Mouse (Mus musculus) limb, embryonic 15.5 days (tissue): ENCODE results near the gene C2. TPM values are rescaled to one million over a fixed set of nuclear protein-coding genes. Genes with fewer than 3 reads are reported as not detected.
"Not testable (repeated sequence)": the region's sequence is repeated elsewhere in the genome, so short reads cannot be mapped to it uniquely, and the experiment has no call there.

Experiments
- ATAC-seq: fragments of 200-750 bp; cut with Nextera tagmentation; 2 replicates; pipeline ENCODE4 v1.8.0; 2017; ENCODE audit warnings: low read depth, moderate TSS enrichment; ENCODE audit not compliant: insufficient number of reproducible peaks, low FRiP score, low TSS enrichment
- H3K27ac ChIP-seq: fragments of 300-500 bp; sonication (generic); 2 replicates; pipeline ENCODE4 v1.5.1; 2015; ENCODE audit warnings: moderate library complexity, mild to moderate bottlenecking, inconsistent platforms
- H3K27me3 ChIP-seq: fragments of 300-500 bp; sonication (generic); 2 replicates; pipeline ENCODE4 v1.6.1; 2015; ENCODE audit warnings: inconsistent platforms
- H3K36me3 ChIP-seq: fragments of 300-500 bp; sonication (generic); 2 replicates; pipeline ENCODE4 v1.6.1; 2015; ENCODE audit warnings: inconsistent platforms
- H3K4me1 ChIP-seq: fragments of 300-500 bp; sonication (generic); 2 replicates; pipeline ENCODE4 v1.6.1; 2015; ENCODE audit warnings: inconsistent platforms
- H3K4me2 ChIP-seq: fragments of 300-500 bp; sonication (generic); 2 replicates; pipeline ENCODE4 v1.6.1; 2015; ENCODE audit warnings: mild to moderate bottlenecking, inconsistent platforms
- H3K4me3 ChIP-seq: fragments of 300-500 bp; sonication (generic); 2 replicates; pipeline ENCODE4 v1.5.1; 2015; ENCODE audit warnings: mild to moderate bottlenecking, inconsistent platforms
- H3K9ac ChIP-seq: fragments of 300-500 bp; sonication (generic); 2 replicates; pipeline ENCODE4 v1.6.1; 2015; ENCODE audit warnings: inconsistent platforms
- H3K9me3 ChIP-seq: fragments of 300-500 bp; sonication (generic); 2 replicates; pipeline ENCODE4 v1.6.1; 2016; ENCODE audit warnings: inconsistent platforms
- WGBS: fragments of 180-500 bp; shearing (Covaris S2); methylation state at CpG from one replicate; pipeline ENCODE4 v1.1.7; 2015; 5-methylcytosine and 5-hydroxymethylcytosine counted together
- polyA plus RNA-seq: library from polyadenylated mRNA; unstranded; fragments of >200 nt; fragmentation: Nextera tagmentation; extraction: Ambion mirVana; gene quantifications from 2 replicates; pipeline ENCODE4 v1.2.1, GENCODE M21; 2015

C2 gene
- polyA plus RNA-seq, 1 experiment from 2014 or later, result 5.2 TPM

DNA sequence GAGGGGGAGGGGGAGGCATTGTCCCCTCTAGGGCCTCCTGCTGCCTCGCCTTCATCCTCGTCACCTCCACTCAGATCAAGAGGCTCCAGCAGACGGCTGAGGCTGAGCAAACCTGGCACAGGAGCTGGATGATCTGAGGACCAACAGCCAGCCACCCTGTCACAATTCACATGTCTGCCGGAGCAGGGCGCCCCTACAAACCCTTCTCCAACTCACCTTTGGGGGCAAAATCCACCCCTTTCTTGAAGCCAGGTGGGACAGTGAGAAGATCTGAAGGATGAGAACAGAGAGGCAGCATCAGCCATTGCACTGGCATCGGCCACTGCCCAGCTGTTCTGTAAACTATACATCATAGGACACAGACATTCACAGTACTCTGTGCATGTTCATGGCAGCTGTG, 50.9 kb downstream of the C2 start:
- Histone ChIP-seq H3K27ac (no peak overlapping the region), H3K9me3 (no peaks in the 10 kb centered on the region), H3K4me1 (peaks cover 21% of the 10 kb centered on the region), H3K4me2 (no peak overlapping the region), H3K36me3 (peaks cover 60% of the 10 kb centered on the region), H3K4me3 (no peak overlapping the region), H3K9ac (no peak overlapping the region), H3K27me3 (no peaks in the 10 kb centered on the region)
- ATAC-seq, result no peak
- 90% methylated on average over 6 of the region's 6 CpGs for WGBS

DNA sequence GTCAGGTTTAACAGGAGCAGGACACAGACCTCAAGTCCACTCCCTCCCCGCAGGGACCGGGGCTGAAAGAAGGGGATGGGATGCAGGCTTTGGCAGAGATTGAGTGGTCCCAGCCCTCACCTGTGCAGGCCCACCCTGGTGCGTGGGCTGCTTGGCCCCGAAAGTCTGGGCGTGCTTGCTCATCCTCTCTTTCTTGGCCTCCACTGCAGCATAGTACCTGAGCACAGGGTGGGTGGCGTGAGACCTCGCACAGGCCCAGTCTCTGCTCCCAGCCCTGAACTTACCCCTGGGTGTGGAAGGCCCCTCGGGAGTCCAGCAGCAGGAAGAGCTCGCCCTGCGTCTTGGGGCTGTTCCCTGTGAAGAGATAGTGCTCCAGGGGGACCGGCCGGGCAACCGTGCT, 53.2 kb downstream of the C2 start:
- Histone ChIP-seq H3K9ac (no peak overlapping the region), H3K4me2 (no peak overlapping the region), H3K9me3 (no peaks in the 10 kb centered on the region), H3K27ac (no peak overlapping the region), H3K4me1 (peaks cover 6% of the 10 kb centered on the region), H3K27me3 (no peaks in the 10 kb centered on the region), H3K36me3 (peaks cover 82% of the 10 kb centered on the region), H3K4me3 (no peak overlapping the region)
- no peak for ATAC-seq
- WGBS, result 95% methylated on average over 13 of the region's 13 CpGs

DNA sequence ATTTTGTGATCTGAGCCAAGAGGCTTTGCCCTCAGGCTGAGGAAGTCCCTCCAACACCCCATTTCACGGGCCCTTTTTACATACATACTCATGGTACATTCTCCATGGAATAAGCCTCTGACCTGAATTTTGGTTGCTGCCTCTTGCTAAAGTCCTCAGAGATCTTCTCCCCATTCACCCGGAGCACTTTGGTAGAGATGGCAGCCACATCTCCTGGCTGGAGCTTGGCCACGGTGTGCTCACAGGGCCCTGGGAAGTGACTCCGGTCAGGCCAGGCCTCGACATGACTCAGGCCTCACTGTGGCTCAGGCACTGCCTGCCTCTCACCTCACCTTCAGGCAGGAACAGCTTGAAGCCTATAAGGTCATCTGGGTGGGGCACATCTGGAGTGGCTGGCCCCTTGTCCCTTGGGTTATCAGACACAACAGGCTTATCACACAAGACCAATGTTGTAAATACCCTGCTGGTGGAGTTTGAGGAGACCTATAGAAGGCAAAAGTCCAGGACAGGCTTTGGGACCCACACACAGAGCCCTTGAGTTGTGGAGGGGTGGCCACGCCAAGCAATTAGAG, 57.2 kb downstream of the C2 start:
- Histone ChIP-seq H3K36me3 (peaks cover 72% of the 10 kb centered on the region), H3K27me3 (no peaks in the 10 kb centered on the region), H3K9ac (no peak overlapping the region), H3K4me3 (no peak overlapping the region), H3K27ac (no peak overlapping the region), H3K9me3 (no peaks in the 10 kb centered on the region), H3K4me1 (peaks cover 24% of the 10 kb centered on the region), H3K4me2 (no peak overlapping the region)
- no peak for ATAC-seq
- 85% methylated on average over 6 of the region's 6 CpGs for WGBS

DNA sequence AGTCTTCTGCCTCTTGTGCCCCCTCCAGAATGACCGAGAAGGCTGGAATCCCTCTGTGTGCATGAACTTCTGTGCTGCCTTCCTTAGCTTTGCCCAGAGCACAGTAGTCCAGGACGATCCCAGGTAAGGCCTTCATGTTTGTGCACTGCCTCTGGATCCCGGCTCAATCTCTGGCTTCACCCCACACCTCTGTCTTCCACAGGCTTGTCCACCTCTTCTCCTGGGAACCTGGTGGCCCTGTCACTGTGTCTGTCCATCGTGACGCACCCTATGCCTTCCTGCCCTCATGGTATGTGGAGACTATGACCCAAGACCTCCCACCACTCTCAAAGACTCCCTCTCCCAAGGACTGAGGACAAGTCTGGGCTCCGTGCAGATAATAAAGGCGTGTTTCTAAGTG, 59.3 kb downstream of the C2 start:
- no peak overlapping the region for H3K9ac ChIP-seq
- no peak for ATAC-seq
- no peak overlapping the region for H3K4me3 ChIP-seq
- 0 out of 2 replicates have a peak overlapping the region, but pooled peaks have one; percentile 12 for H3K4me2 ChIP-seq
- H3K9me3 ChIP-seq, result no peaks in the 10 kb centered on the region
- peaks cover 28% of the 10 kb centered on the region for H3K4me1 ChIP-seq
- H3K36me3 ChIP-seq, result peaks cover 52% of the 10 kb centered on the region
- WGBS, result 91% methylated on average over 7 of the region's 7 CpGs
- no peak overlapping the region for H3K27ac ChIP-seq
- no peaks in the 10 kb centered on the region for H3K27me3 ChIP-seq

DNA sequence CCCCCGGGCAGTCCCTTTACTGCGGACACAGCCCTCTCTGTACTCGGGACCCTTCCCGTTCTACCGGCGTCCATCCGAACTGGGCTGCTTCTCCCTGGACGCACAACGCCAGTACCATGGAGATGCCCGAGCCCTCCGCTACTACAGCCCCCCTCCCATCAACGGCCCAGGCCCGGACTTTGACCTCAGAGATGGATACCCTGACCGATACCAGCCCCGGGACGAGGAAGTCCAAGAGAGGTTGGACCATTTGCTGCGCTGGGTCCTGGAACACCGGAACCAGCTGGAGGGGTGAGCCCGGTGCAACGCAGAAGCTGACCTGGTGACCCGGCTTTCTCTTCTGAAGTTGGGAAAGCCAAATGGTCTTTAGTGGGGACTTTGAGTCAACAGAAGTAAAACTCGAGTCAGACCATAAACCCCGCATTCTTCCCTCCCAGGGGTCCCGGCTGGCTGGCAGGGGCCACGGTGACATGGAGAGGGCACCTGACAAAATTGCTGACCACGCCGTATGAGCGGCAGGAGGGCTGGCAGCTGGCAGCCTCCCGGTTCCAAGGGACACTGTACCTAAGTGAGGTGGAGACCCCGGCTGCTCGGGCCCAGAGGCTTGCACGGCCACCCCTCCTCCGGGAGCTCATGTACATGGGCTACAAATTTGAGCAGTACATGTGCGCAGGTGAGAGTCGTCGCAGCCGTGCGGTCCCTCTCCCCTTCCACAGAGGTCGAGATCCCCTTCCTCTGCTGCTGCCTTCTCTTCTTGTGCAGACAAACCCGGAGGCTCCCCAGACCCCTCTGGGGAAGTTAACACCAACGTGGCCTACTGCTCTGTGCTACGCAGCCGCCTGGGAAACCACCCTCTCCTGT, 60.4 kb downstream of the C2 start:
- peak overlapping the region; percentile 70 for H3K9ac ChIP-seq
- H3K36me3 ChIP-seq, result peaks cover 51% of the 10 kb centered on the region
- peak overlapping the region; percentile 81 for H3K4me3 ChIP-seq
- ATAC-seq, result no peak
- WGBS, result 33% methylated on average over 43 of the region's 43 CpGs
- H3K4me2 ChIP-seq, result peak overlapping the region; percentile 97
- H3K9me3 ChIP-seq, result no peaks in the 10 kb centered on the region
- H3K27me3 ChIP-seq, result no peaks in the 10 kb centered on the region
- H3K4me1 ChIP-seq, result peaks cover 28% of the 10 kb centered on the region
- peak overlapping the region; percentile 83 for H3K27ac ChIP-seq

DNA sequence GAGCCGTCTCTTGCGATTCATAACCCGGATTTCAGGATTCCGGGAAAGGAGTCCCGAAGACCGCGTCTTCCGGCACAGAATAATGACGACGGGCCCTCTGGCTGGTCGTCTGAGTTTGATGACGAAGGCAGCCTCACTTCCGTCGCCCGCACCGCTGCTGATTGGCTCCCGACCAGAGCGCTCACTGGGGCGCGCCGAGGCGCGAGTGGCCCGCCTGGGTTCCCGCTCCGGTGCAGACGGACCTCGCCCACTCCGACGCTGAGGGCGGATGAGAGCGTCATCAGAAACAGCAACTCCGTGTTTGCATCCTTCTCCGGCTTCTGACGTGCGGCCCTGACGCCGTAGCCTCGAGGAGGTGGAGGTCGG, 61.2 kb downstream of the C2 start, which contains the start of the genes Stk19 and Dxo:
Stk19 (minus strand) TSS at position 90 of the 366 bp plus-strand sequence.
Dxo (plus strand) TSS at position 164 of the 366 bp plus-strand sequence.
- H3K4me3 ChIP-seq, result peak within 1 kb of the TSS; percentile 81
- WGBS, result 0% methylated on average over 40 of the region's 40 CpGs
- peaks cover 48% of the 10 kb centered on the region for H3K36me3 ChIP-seq
- H3K4me1 ChIP-seq, result peaks cover 28% of the 10 kb centered on the region
- ATAC-seq, result peak; percentile 87
- H3K4me2 ChIP-seq, result peak within 1 kb of the TSS; percentile 97
- H3K27me3 ChIP-seq, result no peaks in the 10 kb centered on the region
- H3K27ac ChIP-seq, result peak within 1 kb of the TSS; percentile 83
- H3K9ac ChIP-seq, result peak within 1 kb of the TSS; percentile 70
- no peaks in the 10 kb centered on the region for H3K9me3 ChIP-seq

DNA sequence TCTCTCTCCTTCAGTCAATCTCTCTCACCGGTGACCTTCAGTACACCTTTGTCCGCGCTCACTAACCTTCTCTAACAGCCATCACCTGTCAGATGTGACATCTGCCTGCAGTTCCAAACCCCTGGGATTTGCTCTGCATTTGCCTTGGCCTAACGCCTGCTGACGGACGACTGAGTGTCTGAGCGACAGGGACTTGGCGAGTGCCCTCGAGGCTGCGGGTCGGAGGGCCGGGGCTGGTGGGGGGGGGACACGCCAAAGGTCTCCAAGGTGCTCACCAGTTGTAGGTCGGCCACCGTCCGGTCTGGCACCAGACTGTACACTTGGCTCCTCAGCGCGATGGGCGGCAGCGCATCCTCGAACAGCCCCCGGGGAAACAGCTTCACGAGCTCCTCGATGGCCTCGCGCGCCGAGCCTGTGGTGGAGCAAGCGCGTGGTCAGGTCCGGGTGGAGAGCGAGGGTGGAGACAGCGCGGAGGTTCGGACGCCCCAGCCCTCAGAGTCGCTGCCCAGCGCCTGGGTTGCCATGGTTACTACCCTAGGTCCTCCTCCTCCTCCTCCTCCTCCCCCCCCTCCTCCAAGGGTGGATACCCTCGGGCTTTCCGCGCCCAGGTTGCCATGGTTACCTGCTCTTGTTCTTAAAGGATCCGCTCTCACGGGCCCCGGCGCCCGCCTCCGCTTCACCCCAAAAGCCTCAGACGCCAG, 61.8 kb downstream of the C2 start:
- no peaks in the 10 kb centered on the region for H3K9me3 ChIP-seq
- peak overlapping the region; percentile 83 for H3K27ac ChIP-seq
- H3K9ac ChIP-seq, result peak overlapping the region; percentile 70
- peak overlapping the region; percentile 81 for H3K4me3 ChIP-seq
- H3K27me3 ChIP-seq, result no peaks in the 10 kb centered on the region
- H3K4me1 ChIP-seq, result peaks cover 28% of the 10 kb centered on the region
- 4% methylated on average over 48 of the region's 48 CpGs for WGBS
- ATAC-seq, result peak; percentile 40; the same call in 1 of the 2 replicates
- peaks cover 45% of the 10 kb centered on the region for H3K36me3 ChIP-seq
- peak overlapping the region; percentile 97 for H3K4me2 ChIP-seq

DNA sequence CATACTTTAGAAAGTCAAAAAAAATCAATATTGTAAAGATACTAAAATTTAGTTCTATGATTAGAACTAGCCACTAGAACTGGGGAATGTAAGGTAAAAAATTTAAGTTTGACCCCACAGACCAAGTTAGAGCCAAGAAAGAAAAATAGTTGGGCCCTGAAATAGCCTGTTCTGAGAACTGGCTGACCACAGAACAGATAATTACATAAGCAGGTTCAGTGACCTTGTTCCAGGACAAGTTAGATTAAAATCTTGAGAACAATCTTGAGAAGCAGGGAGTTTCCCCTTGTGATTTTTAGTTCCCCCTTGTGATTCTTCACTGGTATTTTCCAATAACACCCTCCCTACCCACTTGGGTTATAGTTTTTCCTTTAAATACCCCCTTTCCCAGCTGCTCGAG, 67.3 kb downstream of the C2 start:
- peaks cover 62% of the 10 kb centered on the region for H3K36me3 ChIP-seq
- WGBS, result 94% methylated on average over 1 of the region's 1 CpGs
- not testable (repeated sequence) for ATAC-seq, H3K9ac ChIP-seq, H3K4me1 ChIP-seq, H3K4me2 ChIP-seq, H3K4me3 ChIP-seq, H3K27ac ChIP-seq, H3K27me3 ChIP-seq, H3K9me3 ChIP-seq

DNA sequence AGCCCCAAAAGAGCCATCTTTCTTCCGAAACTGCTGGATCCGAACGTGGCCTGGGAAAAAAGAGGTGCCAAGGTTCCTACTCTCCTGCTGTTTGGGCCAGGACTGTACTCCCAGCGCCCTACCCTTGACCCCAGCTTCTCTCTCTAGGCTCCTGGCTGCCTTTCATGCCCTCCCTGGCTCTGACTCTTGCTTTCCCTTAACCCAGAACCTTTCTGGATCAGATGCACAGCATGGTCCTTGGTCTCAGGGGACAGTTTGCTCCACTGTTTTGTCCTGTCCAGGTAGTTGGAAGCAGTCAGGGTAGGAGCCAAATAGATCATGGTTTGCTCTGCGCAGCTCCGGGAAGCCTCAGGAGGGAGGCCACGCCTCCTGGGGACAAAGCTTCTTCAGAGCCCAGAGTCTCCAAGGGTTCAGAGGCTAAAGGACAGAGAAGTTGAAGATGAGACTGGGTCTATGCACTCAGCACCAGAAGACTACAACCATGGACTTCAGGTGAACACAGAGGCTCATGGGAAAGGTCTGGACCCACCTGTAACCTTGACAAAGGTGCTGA, 83.2 kb downstream of the C2 start:
- H3K9ac ChIP-seq, result no peak overlapping the region
- H3K4me1 ChIP-seq, result no peaks in the 10 kb centered on the region
- no peak overlapping the region for H3K4me3 ChIP-seq
- no peaks in the 10 kb centered on the region for H3K9me3 ChIP-seq
- H3K27me3 ChIP-seq, result no peaks in the 10 kb centered on the region
- no peak overlapping the region for H3K4me2 ChIP-seq
- ATAC-seq, result no peak
- H3K27ac ChIP-seq, result no peak overlapping the region
- WGBS, result 75% methylated on average over 7 of the region's 7 CpGs
- no peaks in the 10 kb centered on the region for H3K36me3 ChIP-seq

DNA sequence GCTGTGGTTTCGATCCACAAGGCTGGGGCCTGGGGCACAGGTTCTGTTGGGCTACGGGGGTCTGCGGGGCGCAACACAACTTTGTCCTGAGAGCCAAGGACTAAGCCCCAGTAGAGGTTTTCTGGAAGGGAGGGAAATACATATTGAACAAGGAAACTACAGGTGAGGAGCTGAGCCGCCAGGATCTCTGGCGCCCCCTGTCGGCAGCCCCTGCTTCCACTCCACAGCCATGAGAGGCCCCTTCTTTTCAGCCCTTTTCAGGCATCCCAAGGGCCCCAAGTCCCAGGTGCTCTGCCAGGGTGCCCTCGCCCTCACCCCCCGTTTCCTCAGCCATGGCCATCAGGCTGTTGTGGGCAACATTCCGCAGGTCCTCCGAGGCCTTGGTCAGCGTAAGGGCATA, 84.3 kb downstream of the C2 start:
- not testable (repeated sequence) for H3K4me1 ChIP-seq, H3K9ac ChIP-seq, H3K9me3 ChIP-seq, ATAC-seq, H3K27ac ChIP-seq, H3K36me3 ChIP-seq, H3K4me2 ChIP-seq, H3K27me3 ChIP-seq, H3K4me3 ChIP-seq
- 57% methylated on average over 12 of the region's 12 CpGs for WGBS
